Mouse (Mus musculus) C2C12 (cell line): ENCODE measurements around the gene Smg6.

Source experiments
- CEBPB ChIP-seq: IDR thresholded peaks from one replicate; pipeline ENCODE4 v1.6.1; 2011; ENCODE audit warnings: low read depth, mild to moderate bottlenecking, control low read depth, moderate library complexity
- CTCF ChIP-seq: IDR thresholded peaks from one replicate; pipeline ENCODE4 v1.5.1; 2011; ENCODE audit not compliant: control insufficient read depth, insufficient read depth, insufficient read length
- MYOD1 ChIP-seq: IDR thresholded peaks from one replicate; pipeline ENCODE4 v1.6.1; 2011; ENCODE audit warnings: low read depth; ENCODE audit not compliant: control insufficient read depth, insufficient read length
- USF1 ChIP-seq: IDR thresholded peaks from one replicate; pipeline ENCODE4 v1.6.1; 2011; ENCODE audit warnings: low read depth, mild to moderate bottlenecking, control low read depth, moderate library complexity

DNA sequence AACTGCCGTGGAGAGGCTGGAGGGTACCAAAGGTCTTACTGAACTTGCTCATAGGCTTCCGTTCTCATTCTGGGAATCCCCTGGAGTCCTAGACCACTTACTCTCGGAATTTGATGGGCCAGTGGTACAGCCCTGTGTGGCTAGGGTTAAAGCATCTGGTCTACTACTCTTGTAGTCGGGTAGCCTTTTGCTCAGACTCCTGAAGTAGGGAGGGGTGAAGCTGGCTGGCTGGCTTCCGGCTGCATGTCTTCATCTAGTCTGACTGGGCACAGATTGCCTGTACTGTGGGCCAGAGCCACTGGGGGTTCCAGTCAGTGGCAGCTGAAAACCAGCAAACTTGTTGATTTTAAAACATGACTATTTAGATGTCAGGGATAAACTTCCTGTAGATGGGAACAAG is 167.0 kb downstream of the Smg6 start:
- TF ChIP-seq CTCF (no peak), USF1 (no peak), CEBPB (no peak), MYOD1 (no peak)
